Mouse (Mus musculus) natural killer cell, adult 2 months (primary cell): ENCODE data around the gene Ptgs2.

Experiments
- DNase-seq, 2 experiments: peaks; one replicate each; pipeline ENCODE4 v3.0.0; 2022; ENCODE audit warnings: low spot score in 2 of 2

The Ptgs2 gene

DNA sequence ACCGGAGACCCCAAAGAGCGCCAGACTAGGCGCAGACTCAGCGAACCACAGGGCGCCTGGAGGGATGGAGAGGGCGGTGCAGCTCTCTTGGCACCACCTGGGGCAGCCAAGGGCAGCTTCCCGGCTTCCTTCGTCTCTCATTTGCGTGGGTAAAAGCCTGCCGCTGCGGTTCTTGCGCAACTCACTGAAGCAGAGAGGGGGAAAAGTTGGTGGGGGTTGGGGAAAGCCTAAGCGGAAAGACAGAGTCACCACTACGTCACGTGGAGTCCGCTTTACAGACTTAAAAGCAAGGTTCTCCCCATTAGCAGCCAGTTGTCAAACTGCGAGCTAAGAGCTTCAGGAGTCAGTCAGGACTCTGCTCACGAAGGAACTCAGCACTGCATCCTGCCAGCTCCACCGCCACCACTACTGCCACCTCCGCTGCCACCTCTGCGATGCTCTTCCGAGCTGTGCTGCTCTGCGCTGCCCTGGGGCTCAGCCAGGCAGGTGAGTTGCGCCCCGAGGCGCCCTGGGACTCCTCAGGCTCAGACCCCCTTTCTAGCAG, at the start of gene Ptgs2:
Ptgs2 (plus strand) TSS at position 242 of the 544 bp plus-strand sequence.
- DNase-seq: peak; percentile 0 to 1

DNA sequence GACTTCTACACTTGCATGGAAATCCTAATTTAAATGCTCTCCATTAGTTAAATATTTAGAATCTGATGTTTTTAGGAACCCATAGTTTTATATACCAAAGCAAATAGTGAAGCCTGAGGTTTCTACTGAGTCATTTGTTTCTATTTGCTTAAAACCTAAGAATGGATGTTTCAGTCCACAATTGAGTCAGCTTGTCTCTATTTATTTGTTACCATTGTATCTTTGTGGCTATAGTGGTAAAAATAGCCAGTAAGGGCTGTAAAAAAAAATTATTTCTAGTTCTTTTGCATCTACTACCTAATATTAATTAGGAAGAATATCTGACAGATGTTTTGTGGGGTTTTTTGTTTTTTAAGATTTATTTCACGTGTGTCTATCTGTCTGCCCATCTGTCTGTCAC, 49.6 kb upstream of the Ptgs2 start:
- no peak for DNase-seq

DNA sequence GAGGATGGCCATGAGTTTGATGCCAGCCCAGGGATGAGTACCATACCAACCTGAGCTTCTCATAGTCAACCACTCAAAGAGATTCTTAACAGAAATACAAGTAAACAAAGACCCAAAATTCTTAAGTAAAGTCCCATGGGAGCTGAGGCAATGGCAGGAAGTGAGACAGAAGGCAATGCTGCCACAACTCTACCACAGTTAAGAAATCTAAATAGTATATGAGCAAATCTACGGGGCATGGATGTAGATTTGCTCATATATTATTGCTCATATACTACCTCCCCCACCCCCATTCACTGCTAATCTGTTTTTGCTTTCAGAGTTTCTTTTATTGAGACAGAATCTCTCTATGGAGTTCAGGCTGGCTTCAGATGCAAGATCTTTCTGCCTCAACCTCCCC, 34.1 kb upstream of the Ptgs2 start:
- DNase-seq: no peak

DNA sequence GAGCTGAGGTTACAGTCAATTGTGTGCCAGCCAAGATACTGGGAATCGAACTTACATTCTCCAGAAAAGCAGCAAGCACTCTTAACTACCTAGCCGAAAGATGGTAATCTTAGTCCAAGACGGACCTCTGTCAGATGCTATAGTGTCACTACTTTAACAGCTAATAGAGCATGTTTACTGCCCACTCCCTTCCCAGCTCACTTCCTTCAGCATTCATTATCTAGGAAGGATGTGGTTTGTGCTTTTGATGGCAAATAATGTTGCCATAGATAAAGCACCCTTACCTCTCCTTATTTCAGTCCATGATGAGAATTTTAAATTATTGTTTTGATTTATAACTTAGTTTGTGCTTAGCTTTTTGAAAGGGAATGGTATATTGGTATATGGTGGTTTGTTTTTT, 27.0 kb upstream of the Ptgs2 start:
- DNase-seq: no peak

DNA sequence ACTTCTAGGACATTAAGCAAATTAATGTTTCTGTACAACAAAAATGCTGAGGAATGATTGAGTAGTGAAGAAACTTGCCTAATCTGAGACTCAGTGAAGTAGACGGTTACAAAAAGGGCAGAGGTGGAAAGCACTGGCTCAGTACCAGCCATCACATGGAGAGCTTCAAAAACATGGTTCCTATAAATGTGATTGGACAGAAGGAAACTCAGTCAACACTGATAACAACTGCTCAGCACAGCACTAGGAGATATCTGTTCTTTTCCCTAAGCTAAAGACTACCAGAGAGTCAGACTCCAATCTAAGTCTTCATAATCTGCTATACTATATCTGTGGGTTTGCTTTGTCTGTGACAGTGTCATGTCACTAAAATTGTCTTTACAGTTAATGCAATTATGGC, 25.2 kb upstream of the Ptgs2 start:
- no peak for DNase-seq

DNA sequence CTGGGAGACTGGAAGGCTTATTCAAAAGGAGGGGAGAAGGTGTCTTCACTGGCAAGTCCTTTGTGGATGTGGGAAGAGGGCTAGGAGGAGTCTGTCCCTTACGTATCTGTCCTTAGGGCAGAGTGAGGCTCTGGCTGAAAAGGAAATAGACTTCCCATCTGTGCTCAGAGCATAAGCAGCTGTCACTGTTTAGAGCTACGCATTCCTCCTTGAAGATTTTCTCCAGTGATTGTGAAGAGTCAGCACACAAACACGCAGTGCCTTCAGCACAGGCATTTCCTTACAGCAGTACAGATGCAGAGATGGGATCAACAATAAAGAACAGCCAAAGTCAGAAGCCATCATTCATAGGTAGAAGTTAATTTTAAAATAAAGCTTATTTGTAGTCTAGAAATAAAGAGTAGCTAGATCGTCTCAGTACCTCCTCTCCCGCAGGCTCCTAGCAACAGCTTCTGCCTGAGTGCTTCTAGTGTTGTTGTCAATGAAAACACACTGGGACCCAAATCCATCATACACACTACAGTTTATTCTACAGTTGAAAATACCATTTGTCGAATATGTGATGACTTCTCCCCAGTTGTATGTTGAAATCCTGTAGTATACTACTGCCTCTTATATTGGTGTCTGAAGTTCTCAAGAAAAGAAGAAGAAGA, 10.7 kb upstream of the Ptgs2 start:
- no peak for DNase-seq

DNA sequence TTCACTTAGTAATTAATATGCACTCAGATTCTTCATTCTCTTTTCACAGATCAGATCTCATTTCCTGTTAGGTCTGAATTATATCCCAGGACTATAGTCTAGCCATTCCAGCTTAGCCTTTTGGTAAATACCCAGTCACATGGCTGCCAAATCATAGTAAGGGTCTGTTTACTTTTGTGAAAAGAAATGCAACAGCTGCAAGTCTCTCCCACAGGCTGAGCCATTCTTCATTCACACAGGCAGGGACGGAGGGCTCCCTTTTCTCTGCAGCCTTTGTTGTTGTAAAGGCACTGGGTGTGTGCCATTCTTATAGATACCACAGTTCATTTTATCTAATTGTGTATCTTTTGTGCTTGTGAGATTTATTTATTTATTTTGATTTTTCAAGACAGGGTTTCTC, 9.6 kb upstream of the Ptgs2 start:
- no peak for DNase-seq

DNA sequence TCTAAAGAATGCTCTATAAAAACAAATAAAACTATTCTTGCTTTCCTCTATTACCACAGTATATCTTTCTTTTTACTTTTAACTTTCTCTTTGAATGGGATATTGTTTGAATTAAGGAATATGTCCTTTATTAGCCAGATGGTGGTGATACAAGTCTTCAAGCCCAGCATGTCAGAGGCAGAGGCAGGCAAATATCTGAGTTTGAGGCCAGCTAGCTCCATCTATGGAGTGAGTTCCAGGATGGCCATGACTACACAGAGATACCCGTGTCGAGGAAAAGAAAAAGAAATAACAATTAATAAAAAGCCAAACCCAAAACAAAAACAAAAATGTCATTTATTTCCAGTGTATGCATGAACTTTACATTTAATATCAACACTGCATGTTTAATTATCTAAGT, 2.8 kb upstream of the Ptgs2 start:
- DNase-seq: no peak

DNA sequence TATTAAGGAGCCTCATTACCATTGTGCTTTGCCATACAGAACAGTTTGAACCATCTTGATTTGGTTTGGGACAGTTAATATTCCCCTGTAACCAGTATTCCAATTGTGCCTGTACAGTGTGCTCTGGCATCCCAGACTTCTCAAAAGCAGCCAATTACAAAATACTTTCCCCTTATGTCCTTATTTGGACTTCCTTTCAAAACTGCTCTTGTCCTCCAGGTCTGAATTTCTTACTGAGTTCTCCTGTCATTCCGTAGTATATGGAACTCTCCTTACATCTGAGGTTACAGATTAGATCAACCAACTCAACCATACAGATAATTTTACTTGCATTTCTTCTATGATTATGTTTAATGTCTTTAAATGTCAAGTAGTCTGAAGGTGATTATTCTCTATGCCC, 2.1 kb upstream of the Ptgs2 start:
- no peak for DNase-seq

DNA sequence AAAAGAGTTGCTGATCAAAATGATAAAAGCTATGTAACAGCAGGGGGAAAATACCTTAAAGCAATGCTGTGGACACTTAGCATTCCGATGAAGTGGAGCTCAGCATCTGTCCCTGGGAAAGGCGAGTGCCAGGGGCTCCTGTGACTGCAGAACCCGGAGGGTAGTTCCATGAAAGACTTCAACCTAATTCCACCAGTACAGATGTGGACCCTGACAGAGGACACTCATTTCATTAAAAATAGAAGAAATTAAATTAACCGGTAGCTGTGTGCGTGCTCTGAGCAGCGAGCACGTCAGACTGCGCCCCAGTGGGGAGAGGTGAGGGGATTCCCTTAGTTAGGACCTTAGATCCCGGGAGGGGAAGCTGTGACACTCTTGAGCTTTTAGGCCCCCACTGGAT, 457 bp upstream of the Ptgs2 start:
- no peak for DNase-seq

DNA sequence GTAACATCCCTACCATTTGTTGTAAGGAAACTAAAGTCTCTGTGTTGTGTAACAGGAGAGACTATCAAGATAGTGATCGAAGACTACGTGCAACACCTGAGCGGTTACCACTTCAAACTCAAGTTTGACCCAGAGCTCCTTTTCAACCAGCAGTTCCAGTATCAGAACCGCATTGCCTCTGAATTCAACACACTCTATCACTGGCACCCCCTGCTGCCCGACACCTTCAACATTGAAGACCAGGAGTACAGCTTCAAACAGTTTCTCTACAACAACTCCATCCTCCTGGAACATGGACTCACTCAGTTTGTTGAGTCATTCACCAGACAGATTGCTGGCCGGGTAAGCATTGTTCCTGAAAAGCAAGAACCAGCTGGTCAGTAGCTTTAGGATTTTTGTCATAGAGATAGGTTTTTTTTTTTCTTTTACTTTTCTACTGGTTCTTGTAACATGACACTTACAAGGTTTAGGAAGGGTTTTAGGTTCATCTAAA, 4.4 kb downstream of the Ptgs2 start:
- no peak for DNase-seq

DNA sequence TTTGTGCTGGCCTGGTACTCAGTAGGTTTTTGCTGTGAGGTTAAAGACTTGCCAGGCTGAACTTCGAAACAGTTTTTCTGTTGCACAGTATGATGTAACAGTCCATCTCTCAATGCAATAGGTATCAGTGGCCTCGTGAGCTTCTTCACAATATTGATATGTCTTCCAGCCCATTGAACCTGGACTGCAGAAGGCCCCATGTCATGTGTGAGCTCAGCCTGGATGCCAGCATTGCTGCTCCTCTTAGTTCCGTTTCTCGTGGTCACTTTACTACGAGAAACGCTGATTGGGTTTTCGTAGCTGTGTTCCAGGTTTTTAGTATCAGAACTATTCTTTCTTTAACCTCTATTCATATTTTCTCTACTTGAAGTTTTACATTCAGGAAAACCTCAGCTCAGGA, 6.9 kb downstream of the Ptgs2 start:
- DNase-seq: no peak

DNA sequence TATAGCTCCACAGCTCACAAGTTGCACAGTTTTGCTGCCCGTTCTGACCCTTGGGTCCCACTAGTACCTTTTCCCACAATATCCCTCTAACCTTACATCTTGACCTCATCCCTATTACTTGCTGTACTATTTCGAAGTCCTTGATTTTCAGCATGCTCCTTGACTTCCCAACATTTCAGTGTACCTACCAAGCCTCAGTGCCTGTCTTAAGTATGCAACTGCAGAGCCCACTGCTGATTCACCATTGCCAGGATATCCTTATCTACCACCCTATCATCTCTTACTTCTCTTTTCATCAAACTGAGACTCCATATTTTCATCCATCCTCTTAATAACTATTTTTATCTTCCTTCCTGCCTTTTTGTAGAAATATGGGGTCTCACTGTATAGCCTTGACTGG, 9.8 kb downstream of the Ptgs2 start:
- DNase-seq: no peak

DNA sequence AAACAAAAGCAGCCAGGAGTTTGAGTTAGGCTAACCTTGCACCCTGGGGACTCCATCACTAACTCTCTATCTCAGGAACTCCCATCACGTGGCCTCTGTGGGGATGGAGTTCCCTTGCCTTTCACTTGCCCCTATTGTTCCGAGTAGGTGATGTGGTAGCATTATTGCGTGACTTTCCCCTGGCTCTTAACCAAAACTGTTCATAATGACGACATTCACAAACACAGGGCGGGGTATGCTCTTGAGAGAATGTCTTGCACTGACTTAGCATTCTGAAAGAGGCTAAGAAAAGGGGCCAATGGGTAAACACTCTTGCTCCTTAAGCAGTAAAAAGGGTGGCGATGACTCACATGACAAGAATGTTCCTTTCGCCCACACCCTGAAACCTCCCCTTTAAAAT, 15.5 kb downstream of the Ptgs2 start:
- no peak for DNase-seq

DNA sequence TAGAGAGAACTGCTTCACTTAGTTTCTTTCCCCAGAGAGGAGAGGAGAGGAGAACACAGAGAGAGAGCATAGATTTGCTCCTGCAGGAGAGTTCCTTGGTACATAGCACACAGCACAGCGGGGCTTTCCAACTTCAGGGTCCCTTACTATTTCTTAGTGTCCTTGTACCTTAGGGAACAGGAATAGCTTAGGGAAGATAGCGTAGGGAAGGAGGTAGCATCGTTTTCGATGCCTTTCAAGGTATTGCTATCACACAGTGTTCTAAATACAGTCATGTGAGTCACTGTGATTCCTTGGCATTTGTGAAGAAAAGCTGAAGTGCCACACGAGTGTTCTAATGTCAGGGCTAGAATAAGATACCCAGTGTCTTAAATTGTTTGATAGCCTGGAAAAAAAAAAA, 18.5 kb downstream of the Ptgs2 start:
- no peak for DNase-seq

DNA sequence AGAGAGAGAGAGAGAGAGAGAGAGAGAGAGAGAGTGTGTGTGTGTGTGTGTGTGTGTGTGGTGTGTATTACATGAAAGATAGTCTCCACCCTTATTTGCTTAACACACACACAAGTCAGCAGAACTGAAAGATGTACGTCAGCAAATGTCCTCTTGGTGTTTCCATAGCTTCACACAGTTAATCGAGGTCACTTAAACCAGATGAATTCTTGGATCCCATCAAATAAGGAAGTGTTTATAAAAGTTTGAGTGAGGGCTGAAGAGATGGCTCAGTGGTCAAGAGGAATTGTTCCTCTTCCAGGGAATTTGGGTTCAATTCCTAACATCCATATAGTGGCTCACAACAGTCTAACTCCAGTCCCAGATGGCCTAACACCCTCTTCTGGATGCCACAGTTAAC, 25.7 kb downstream of the Ptgs2 start:
- no peak for DNase-seq

DNA sequence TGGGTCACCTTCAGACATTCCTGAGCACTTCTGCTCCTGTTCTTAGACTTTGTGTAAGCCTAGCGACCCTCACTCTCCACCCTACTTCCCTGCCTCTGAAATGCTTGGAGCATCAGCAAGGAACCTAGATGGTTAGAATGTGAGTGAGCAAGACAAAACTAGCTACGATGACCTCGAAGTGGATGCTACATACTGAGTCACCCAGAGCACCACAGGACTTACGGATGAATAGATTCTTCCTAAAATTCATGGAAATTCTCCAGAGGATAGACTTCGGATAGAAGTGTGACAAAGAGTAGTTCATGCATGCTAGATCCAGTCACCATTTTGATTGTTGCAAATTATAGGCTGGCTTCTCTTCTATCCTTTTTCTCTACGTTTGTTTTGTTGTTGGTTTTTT, 30.2 kb downstream of the Ptgs2 start:
- DNase-seq: no peak

DNA sequence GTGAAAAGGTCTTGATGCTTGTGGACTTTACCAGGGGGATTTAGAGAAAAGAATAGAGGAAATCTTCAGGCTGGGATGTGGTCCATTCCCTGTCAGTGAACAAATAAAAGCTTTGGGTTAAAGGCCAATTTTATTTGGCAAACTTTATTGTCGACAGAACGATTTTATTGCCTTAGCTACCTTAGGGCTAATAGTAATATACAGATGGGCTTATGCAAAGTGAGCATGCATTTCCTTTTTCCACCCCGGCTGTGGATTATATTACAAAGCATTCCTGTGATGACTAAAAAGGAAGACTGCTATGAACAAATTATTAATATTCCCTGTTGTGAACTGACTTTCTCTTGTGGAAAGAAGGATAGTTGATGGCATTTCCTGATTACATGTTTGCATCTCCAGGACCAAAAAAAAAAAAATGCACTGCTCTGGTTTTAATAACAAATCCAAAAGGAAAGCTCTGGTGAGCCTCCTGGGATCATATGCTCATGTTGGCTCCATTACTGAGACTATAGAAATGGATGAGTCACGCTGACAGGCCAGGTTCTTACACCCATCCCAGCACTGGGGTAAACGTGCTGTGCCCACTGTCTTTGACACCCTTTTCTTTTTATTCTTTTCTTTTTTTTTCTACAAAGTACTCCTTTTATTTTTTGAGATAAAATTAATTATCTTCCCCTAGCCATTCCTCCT, 30.9 kb downstream of the Ptgs2 start:
- DNase-seq: no peak

DNA sequence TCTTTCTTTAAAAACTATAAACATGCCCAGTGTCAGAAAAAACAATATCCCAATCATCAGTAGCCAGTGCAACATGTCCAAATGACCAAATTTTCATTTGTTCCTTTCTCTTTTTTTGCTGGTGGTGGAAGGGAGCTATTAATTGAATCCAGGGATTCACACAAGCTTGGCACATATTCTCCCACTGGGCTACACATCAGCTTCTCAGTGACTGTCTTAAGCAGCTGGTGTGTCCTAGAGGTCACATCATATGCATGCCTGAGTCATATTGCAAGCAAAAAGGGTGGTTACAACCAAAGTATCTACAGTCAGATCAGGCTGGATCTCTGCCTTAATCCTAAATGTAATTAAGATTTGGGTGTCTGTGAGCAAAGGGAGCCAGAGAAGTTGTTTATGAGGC, 35.5 kb downstream of the Ptgs2 start:
- DNase-seq: no peak

DNA sequence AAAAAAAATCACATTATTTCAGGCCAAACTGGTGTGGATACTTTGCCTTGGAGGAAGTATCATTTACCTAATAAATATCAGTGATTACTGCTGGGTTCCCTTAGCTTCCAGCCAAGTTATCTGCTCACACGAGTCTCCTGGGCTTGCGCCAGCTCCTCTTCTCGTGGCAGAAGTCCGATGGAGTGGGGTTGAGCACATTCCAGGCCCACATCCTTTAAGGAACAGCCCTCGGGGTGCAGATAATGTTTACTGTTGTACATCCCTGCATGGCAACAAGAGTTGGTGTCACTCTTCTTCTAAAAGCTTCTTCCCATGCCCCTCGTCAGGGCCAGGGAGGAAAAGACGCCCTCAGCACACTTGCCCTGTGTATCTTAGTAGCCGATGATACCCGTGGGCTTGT, 39.9 kb downstream of the Ptgs2 start:
- no peak for DNase-seq

DNA sequence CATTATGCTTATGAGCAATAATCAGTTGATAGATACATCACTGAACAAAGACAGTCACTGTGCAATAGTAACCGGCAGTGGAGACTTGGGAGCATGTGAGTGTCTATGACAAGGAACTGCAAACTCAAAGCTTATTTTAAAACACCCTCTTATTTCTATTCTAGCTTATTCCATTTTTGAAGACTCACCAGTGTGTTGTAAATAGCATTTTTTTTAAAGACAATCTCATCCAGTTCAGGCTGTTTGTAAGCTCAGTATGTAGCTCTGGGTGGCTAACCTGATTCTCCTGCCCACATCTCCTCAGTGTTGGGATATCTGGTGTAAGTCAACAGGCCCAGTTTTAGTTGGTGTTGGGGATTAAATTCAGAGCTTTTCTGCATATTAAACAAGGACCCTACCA, 42.1 kb downstream of the Ptgs2 start:
- no peak for DNase-seq

DNA sequence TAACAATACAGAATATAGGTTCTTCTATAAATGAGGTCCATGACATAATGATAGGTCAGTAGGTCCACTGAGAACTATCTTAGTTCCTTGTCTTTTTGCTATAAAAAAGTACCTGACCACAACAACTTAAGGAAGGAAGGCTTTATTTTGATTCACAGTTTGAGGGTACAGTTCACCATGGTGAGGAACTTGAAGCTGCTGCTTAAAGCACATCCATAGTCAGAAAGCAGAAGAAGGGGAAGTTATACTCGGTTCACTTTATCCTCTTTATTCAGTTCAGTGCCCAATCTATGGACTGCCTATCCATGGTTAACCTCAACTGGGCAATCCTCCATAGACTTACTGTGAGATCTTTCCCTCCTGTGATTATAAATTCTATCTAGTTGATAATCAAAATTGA, 43.7 kb downstream of the Ptgs2 start:
- DNase-seq: no peak

DNA sequence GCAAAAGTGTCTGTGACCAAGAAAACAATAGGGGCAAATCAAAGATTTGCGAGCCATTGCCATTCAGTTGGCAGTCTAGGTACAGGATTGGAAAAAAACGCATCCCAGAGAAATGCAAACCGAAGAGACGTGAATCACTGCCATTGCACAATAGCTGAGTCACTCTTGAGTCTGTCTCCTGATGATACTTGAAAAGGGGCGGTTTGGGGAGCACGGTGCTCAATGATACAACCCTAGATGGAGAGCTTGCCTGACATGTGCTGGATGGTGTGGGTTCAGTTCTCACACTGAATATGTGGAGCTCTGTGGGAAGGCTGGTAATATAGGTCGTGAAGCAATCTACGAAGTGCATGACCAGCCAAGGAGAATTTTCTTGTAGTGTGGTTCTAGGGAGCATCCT, 45.2 kb downstream of the Ptgs2 start:
- DNase-seq: no peak

DNA sequence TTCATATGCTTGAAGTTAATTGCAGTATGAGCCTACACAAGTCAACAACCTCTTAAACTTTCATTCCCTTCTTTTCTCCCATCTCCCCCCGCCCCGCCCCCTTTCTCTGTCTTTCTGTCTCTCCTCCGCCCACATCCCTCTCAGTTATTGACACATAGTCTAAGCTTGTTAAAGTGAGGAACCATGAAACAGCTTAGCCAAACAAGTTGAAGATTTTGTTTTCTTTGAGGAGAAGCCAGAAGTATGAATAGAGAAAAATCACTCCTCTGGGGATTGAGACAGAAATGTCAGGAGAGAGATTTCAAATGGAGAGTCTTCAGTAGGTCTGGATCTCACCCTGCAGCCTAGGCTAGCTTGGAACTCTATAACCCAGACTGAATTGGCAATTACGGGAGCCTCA, 47.4 kb downstream of the Ptgs2 start:
- DNase-seq: no peak
